8 mouse cellular contexts compared by ENCODE assay signal in the genomic region with DNA sequence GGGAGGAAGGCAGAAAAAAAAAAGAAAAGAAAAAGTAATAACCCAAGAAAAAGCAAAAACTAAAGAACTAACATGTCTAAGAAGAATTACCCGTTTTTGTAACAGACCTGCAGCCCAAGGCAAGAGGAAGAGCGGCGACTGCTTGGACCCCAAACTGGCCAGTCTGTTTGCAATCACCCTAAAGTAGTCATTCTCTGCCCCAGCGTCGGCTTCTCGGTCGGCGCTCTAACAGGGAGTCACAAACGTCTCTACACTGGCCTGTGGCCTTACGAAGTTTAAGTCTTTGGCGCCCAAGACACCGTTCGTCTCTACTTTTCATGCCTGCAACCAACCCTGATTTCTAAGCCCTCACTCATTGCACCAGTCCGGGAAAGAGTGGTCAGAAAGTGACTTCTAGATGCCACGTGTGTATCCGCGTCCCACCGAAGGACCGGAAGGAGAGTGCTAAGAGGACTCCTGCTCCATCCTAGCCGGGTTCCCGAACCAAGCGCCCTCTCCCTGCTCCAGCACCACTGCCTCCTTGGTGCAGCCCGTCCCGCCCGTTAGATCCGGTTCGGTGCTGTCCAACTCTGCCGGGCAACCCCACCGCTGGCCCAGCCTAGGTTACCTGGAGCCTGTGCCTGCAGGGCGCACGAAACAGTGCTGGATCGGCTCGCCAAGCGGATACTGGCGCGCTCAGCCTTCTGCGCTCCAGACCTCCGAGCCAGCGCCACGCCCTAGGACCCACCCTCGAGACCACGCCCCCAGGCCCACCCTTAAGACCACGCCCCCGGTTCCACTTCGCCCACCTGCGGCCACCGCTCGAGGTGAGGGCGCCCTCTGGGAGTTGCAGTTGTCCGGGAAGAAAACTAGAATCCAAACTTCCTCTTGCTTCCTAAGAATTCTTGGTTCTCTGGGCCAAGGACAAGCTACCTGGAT. TPM values are rescaled to one million over a fixed set of nuclear protein-coding genes. Genes with fewer than 3 reads are reported as not detected.
DNase-seq lines count a peak whose midpoint lies in the region; ATAC-seq and TF ChIP-seq lines count a peak whose summit lies in the region.

No protein-coding gene starts in this region.

- H3K27me3 ChIP-seq in intestine, embryonic 15.5 days (replicated peaks), result no peaks in the 10 kb centered on the region
- no peaks in the 10 kb centered on the region for H3K27me3 ChIP-seq in liver, embryonic 16.5 days (ENCODE audit: control insufficient read depth, insufficient read depth, low read depth, low read length)
- no peaks in the 10 kb centered on the region for H3K27me3 ChIP-seq in thymus, adult 2 months (ENCODE audit: control insufficient read depth, insufficient read depth, low read length)

- peak overlapping the region; percentile 44 for H3K4me3 ChIP-seq in layer of hippocampus, adult 2 months
- peak overlapping the region; percentile 52 for H3K4me3 ChIP-seq in intestine, embryonic 15.5 days (replicated peaks)
- peak overlapping the region; percentile 84 for H3K4me3 ChIP-seq in liver, embryonic 16.5 days (ENCODE audit: low read depth, low read length)
- H3K4me3 ChIP-seq in thymus, adult 2 months (ENCODE audit: control insufficient read depth, insufficient read depth, low read length), result peak overlapping the region; percentile 44

- no peaks in the 10 kb centered on the region for H3K4me1 ChIP-seq in intestine, embryonic 15.5 days (replicated peaks)
- H3K4me1 ChIP-seq in liver, embryonic 16.5 days (ENCODE audit: control insufficient read depth, low read depth, low read length), result peaks cover 43% of the 10 kb centered on the region
- H3K4me1 ChIP-seq in thymus, adult 2 months (replicated peaks; ENCODE audit: control insufficient read depth, insufficient read depth, low read length), result peaks cover 10% of the 10 kb centered on the region

- H3K4me2 ChIP-seq in intestine, embryonic 15.5 days (replicated peaks), result peak overlapping the region; percentile 93
- H3K4me2 ChIP-seq in liver, embryonic 16.5 days (ENCODE audit: low read depth, low read length), result peak overlapping the region; percentile 75

- DNase-seq in layer of hippocampus, adult 2 months (ENCODE audit: low spot score in 2 of 2), result no peak
- DNase-seq in layer of hippocampus, adult 11-12 months (ENCODE audit: low spot score), result no peak
- DNase-seq in neural tube, embryonic 10.5 days (ENCODE audit: extremely low spot score, low spot score), result peak; percentile 70
- DNase-seq in thymus, adult 2 months, result peak; percentile 77

- TF ChIP-seq CTCF in layer of hippocampus, adult 2 months (conservative IDR thresholded peaks at IDR 0.05), result peak; percentile 12; the same call in 1 of the 2 replicates
- no peak for TF ChIP-seq CTCF in thymus, adult 2 months (IDR thresholded peaks at IDR 0.05; ENCODE audit: borderline replicate concordance, control insufficient read depth, extremely low read depth, insufficient read depth, low read length, poor library complexity)

- WGBS in intestine, embryonic 15.5 days, result 2% methylated on average over 50 of the region's 50 CpGs
- under 1% methylated on average over 50 of the region's 50 CpGs for WGBS in liver, embryonic 16.5 days (ENCODE audit: insufficient replicate concordance)
- WGBS in thymus, adult 2 months, result 3% methylated on average over 50 of the region's 50 CpGs

- no peaks in the 10 kb centered on the region for H3K36me3 ChIP-seq in intestine, embryonic 15.5 days
- no peaks in the 10 kb centered on the region for H3K36me3 ChIP-seq in liver, embryonic 16.5 days (ENCODE audit: control insufficient read depth, insufficient read depth)
- H3K36me3 ChIP-seq in thymus, adult 2 months (ENCODE audit: control insufficient read depth, insufficient read depth, low read length), result no peaks in the 10 kb centered on the region

- H3K9ac ChIP-seq in intestine, embryonic 15.5 days, result peak overlapping the region; percentile 15
- peak overlapping the region; percentile 93 for H3K9ac ChIP-seq in liver, embryonic 16.5 days (ENCODE audit: low read depth, low read length)

- H3K9me3 ChIP-seq in intestine, embryonic 15.5 days, result no peaks in the 10 kb centered on the region
- H3K9me3 ChIP-seq in liver, embryonic 16.5 days (replicated peaks; ENCODE audit: control insufficient read depth, low read length), result no peaks in the 10 kb centered on the region

- no peak overlapping the region for H3K27ac ChIP-seq in layer of hippocampus, adult 2 months
- H3K27ac ChIP-seq in intestine, embryonic 15.5 days, result no peak overlapping the region
- H3K27ac ChIP-seq in liver, embryonic 16.5 days (ENCODE audit: low read length), result peak overlapping the region; percentile 92
- H3K27ac ChIP-seq in thymus, adult 2 months (ENCODE audit: control insufficient read depth, insufficient read depth, low read length), result no peak overlapping the region

- TF ChIP-seq POLR2A in thymus, adult 2 months (IDR thresholded peaks at IDR 0.05; ENCODE audit: control insufficient read depth, extremely low read depth, insufficient read depth, low read length, poor library complexity), result no peak

- peak; percentile 55 for ATAC-seq in common myeloid progenitor, adult 5-6 weeks (replicated peaks; ENCODE audit: low read depth, poor library complexity, severe bottlenecking)
- ATAC-seq in granulocyte monocyte progenitor cell, adult 5-6 weeks (replicated peaks; ENCODE audit: poor library complexity, severe bottlenecking), result peak; percentile 58
- peak; percentile 97 for ATAC-seq in intestine, embryonic 15.5 days
- ATAC-seq in liver, embryonic 16.5 days (ENCODE audit: low read depth), result peak; percentile 87

RNA-seq across cellular contexts. Expression of gene Gcnt1, which starts 16.4 kb away (rescaled TPM):
- 1 to 10 TPM; 3.0 to 4.7 TPM for total RNA-seq in layer of hippocampus, adult 2 months (2021)
- total RNA-seq in common myeloid progenitor, adult 5-6 weeks (2017), result 23.8 and 26.2 TPM in 2 replicates
- total RNA-seq in granulocyte monocyte progenitor cell, adult 5-6 weeks (2014; fragmentation: Nextera tagmentation), result 18.2 and 22.2 TPM in 2 replicates
- total RNA-seq in granulocyte monocyte progenitor cell, adult 5-6 weeks (2017), result 27.4 and 29.9 TPM in 2 replicates
- polyA plus RNA-seq in intestine, embryonic 15.5 days (2015; fragmentation: Nextera tagmentation; extraction: Ambion mirVana), result 4.3 and 5.1 TPM in 2 replicates
- 18.9 and 21.0 TPM in 2 replicates for polyA plus RNA-seq in liver, embryonic 16.5 days (2015; fragmentation: Nextera tagmentation; extraction: Ambion mirVana)
- 2.3 and 3.0 TPM in 2 replicates for polyA plus RNA-seq in thymus, adult 2 months (2012; rRNA removed)

RNA-seq across cellular contexts. Expression of gene Rfk, which starts 37.6 kb away (rescaled TPM):
- total RNA-seq in layer of hippocampus, adult 2 months (2021), result 10 to 100 TPM; 58.7 to 68.5 TPM
- 29.3 and 30.9 TPM in 2 replicates for total RNA-seq in common myeloid progenitor, adult 5-6 weeks (2017)
- 32.9 and 41.9 TPM in 2 replicates for total RNA-seq in granulocyte monocyte progenitor cell, adult 5-6 weeks (2014; fragmentation: Nextera tagmentation)
- 23.2 and 27.1 TPM in 2 replicates for total RNA-seq in granulocyte monocyte progenitor cell, adult 5-6 weeks (2017)
- polyA plus RNA-seq in intestine, embryonic 15.5 days (2015; fragmentation: Nextera tagmentation; extraction: Ambion mirVana), result 109 and 117 TPM in 2 replicates
- polyA plus RNA-seq in liver, embryonic 16.5 days (2015; fragmentation: Nextera tagmentation; extraction: Ambion mirVana), result 48.8 and 49.8 TPM in 2 replicates
- polyA plus RNA-seq in thymus, adult 2 months (2012; rRNA removed), result 39.8 and 58.4 TPM in 2 replicates

Comparison
In these comparisons a context has a peak if more than half of its experiments do, and no peak if none do; other contexts are left out.
1. DNase-seq: peak in neural tube, embryonic 10.5 days (single experiment) and thymus, adult 2 months (single experiment); none in layer of hippocampus, adult 2 months (0 of 2) and layer of hippocampus, adult 11-12 months (single experiment).
2. Peak in every context shown above with its lines, with median percentiles within 50 percentile points of each other: H3K4me3 ChIP-seq and ATAC-seq.